Mouse (Mus musculus): ENCODE measurements around the gene Zfp358. TPM values are rescaled to one million over a fixed set of nuclear protein-coding genes. Genes with fewer than 3 reads are reported as not detected.
A peak's percentile ranks its signal among the peaks of the same experiment; 100 is the strongest.

The Zfp358 gene
- polyA plus RNA-seq, 1 experiment from 2014 or later = 34.1 TPM

- no peaks in the 10 kb centered on the region for H3K27me3 ChIP-seq (ENCODE audit: control insufficient read depth, insufficient read depth, low read length)
- H3K9ac ChIP-seq (ENCODE audit: low read length) = peak overlapping the region; percentile 97
- no peak overlapping the region; the same call in 1 of the 2 replicates for H3K27ac ChIP-seq (ENCODE audit: low read depth, low read length)
- H3K4me3 ChIP-seq (ENCODE audit: low read depth, low read length) = peak overlapping the region; percentile 89
- peaks cover 23% of the 10 kb centered on the region for H3K36me3 ChIP-seq (ENCODE audit: control insufficient read depth, insufficient read depth, low read length)
- H3K4me2 ChIP-seq (ENCODE audit: low read depth, low read length, severe bottlenecking) = peak overlapping the region; percentile 51
- no peak for DNase-seq (ENCODE audit: low spot score)
- ATAC-seq (replicated peaks; ENCODE audit: low FRiP score) = peak; percentile 16
- no peaks in the 10 kb centered on the region; the same call in 1 of the 2 replicates for H3K9me3 ChIP-seq (ENCODE audit: control insufficient read depth, low read length)
- peaks cover 3% of the 10 kb centered on the region; the same call in 1 of the 2 replicates for H3K4me1 ChIP-seq (replicated peaks; ENCODE audit: control insufficient read depth, insufficient read depth, low read length)
- 38% methylated on average over 6 of the region's 6 CpGs for WGBS
Observed at GRCm38 (mm10) chr8:3493845-3494208, 889 bp downstream of the Zfp358 start.

DNA sequence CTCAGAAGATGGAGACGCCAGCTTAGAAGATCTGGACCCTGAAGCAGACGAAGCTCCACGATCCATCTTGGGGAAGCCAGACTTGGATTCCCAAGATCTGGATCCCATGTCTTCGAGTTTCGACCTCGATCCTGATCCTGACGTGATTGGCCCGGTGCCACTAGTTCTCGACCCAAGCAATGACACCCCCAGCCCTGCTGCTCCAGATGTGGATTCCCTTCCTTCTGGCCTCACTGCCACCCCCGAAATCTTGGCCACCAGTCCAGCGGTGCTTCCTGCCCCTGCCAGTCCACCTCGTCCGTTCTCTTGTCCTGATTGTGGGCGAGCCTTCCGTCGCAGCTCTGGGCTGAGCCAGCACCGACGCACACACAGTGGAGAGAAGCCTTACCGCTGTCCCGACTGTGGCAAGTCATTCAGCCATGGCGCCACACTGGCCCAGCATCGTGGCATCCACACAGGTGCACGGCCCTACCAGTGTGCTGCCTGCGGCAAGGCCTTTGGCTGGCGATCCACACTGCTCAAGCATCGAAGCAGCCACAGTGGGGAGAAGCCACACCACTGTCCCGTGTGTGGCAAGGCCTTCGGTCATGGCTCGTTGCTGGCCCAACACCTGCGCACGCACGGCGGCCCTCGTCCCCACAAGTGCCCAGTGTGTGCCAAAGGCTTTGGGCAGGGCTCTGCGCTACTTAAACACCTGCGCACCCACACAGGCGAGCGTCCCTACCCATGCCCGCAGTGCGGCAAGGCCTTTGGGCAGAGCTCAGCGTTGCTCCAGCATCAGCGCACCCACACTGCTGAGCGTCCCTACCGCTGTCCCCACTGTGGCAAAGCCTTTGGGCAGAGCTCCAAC lies 2.9 kb downstream of the Zfp358 start:
- no peak overlapping the region for H3K27ac ChIP-seq (ENCODE audit: low read depth, low read length)
- H3K36me3 ChIP-seq (ENCODE audit: control insufficient read depth, insufficient read depth, low read length) = peaks cover 23% of the 10 kb centered on the region
- H3K9ac ChIP-seq (ENCODE audit: low read length) = no peak overlapping the region
- ATAC-seq (replicated peaks; ENCODE audit: low FRiP score) (no peak), DNase-seq (ENCODE audit: low spot score) (no peak)
- no peaks in the 10 kb centered on the region for H3K27me3 ChIP-seq (ENCODE audit: control insufficient read depth, insufficient read depth, low read length)
- WGBS = 96% methylated on average over 44 of the region's 44 CpGs
- peaks cover 6% of the 10 kb centered on the region; the same call in 1 of the 2 replicates for H3K4me1 ChIP-seq (replicated peaks; ENCODE audit: control insufficient read depth, insufficient read depth, low read length)
- H3K4me2 ChIP-seq (ENCODE audit: low read depth, low read length, severe bottlenecking) = no peak overlapping the region
- no peaks in the 10 kb centered on the region; the same call in 1 of the 2 replicates for H3K9me3 ChIP-seq (ENCODE audit: control insufficient read depth, low read length)
- no peak overlapping the region for H3K4me3 ChIP-seq (ENCODE audit: low read depth, low read length)

GRCm38 (mm10) chr8:3496428-3496748 lies 3.5 kb downstream of the Zfp358 start:
- peaks cover 11% of the 10 kb centered on the region; the same call in 1 of the 2 replicates for H3K4me1 ChIP-seq (replicated peaks; ENCODE audit: control insufficient read depth, insufficient read depth, low read length)
- H3K4me2 ChIP-seq (ENCODE audit: low read depth, low read length, severe bottlenecking) = no peak overlapping the region
- H3K27ac ChIP-seq (ENCODE audit: low read depth, low read length) = no peak overlapping the region
- H3K9ac ChIP-seq (ENCODE audit: low read length) = no peak overlapping the region
- H3K27me3 ChIP-seq (ENCODE audit: control insufficient read depth, insufficient read depth, low read length) = no peaks in the 10 kb centered on the region
- WGBS = 92% methylated on average over 15 of the region's 15 CpGs
- DNase-seq (ENCODE audit: low spot score) = no peak
- H3K36me3 ChIP-seq (ENCODE audit: control insufficient read depth, insufficient read depth, low read length) = peaks cover 23% of the 10 kb centered on the region
- no peaks in the 10 kb centered on the region; the same call in 1 of the 2 replicates for H3K9me3 ChIP-seq (ENCODE audit: control insufficient read depth, low read length)
- no peak overlapping the region for H3K4me3 ChIP-seq (ENCODE audit: low read depth, low read length)
- ATAC-seq (replicated peaks; ENCODE audit: low FRiP score) = no peak

DNA sequence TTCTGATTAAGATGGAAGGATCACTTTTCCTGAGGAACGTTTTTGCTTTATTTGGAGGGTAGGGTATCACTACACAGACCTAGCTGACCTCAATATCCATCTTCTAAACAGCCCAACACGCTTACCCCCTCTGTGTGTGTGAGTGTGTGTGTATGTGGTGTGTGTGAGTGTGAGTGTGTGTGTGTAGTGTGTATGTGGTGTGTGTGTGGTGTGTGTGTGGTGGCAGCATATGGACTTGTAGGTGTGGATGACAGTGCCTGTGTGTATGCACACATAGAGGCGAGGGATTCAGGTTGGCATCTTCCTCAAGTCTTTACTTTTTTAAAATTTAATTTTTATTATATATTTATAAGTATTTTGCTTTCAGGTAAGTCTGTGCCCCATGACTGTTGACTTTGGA lies 5.6 kb downstream of the Zfp358 start:
- no peaks in the 10 kb centered on the region for H3K27me3 ChIP-seq (ENCODE audit: control insufficient read depth, insufficient read depth, low read length)
- WGBS = 89% methylated on average over 3 of the region's 3 CpGs
- DNase-seq (ENCODE audit: low spot score) (no peak), ATAC-seq (replicated peaks; ENCODE audit: low FRiP score) (no peak)
- H3K4me1 ChIP-seq (replicated peaks; ENCODE audit: control insufficient read depth, insufficient read depth, low read length) = peaks cover 11% of the 10 kb centered on the region; the same call in 1 of the 2 replicates
- no peaks in the 10 kb centered on the region; the same call in 1 of the 2 replicates for H3K9me3 ChIP-seq (ENCODE audit: control insufficient read depth, low read length)
- H3K4me3 ChIP-seq (ENCODE audit: low read depth, low read length) = no peak overlapping the region
- H3K36me3 ChIP-seq (ENCODE audit: control insufficient read depth, insufficient read depth, low read length) = peaks cover 23% of the 10 kb centered on the region
- no peak overlapping the region for H3K4me2 ChIP-seq (ENCODE audit: low read depth, low read length, severe bottlenecking)
- no peak overlapping the region for H3K9ac ChIP-seq (ENCODE audit: low read length)
- H3K27ac ChIP-seq (ENCODE audit: low read depth, low read length) = no peak overlapping the region

DNA sequence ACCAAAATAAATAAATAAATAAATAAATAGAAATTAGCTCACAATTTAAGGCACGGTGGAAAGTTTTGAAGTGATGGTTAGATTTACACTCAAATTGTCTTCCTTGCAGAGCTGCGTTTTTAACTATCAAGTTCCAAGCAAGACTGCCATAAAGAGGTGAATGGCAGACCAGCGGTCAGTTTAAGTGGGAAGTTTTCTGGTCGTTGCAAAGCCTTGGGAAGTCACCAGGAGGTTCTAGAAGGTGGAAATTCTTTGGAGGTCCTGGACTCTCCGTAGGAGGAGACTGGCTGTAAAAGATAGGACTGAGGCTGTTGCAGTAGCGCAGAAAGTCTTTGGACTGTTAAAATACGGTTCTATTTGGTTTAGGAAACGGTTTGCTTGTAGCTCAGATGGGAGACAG lies 6.8 kb downstream of the Zfp358 start:
- H3K4me2 ChIP-seq (ENCODE audit: low read depth, low read length, severe bottlenecking) = peak overlapping the region; percentile 80
- peak; percentile 25 for ATAC-seq (replicated peaks; ENCODE audit: low FRiP score)
- 11% methylated on average over 8 of the region's 8 CpGs for WGBS

DNA sequence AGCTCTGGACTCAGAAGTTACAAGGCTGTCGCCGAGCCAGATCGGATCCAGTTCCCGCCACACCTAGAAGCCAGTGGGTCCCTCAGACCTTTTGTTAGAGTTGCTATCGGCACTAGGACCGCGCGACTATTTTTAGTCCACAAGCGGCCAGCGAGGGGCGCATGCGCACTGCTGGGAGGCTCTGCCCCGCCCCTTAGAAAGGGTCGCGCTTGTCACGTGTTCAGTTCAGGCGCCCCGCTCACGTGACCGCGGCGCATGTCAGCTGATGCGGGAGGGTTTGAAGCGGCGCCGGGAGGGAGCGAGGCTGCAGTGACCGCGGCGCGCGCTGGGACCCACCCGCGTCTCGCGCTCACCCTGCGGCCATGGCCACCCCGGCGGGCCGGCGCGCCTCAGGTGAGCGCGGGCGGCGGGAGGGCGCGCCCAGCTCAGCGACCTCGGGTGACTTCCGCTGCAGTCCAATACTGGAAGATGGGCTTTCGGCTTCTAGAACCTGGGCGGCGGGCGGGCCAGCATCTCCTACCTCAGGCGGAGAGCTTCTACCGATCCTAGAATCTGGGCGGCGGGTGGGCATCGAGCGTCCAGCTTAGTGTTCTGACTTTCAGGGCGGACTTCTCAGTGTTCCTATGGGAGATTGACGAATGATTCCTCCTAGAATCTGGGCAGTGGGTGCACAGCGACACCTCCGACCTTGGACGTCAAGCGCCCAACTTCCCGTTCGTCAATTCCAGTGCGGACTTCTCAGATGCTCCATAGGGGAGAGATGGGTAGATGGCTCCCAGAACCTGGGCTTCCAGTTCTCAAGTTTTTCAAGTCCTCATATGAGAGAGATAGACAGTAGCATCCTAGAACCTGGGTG lies 7.5 kb downstream of the Zfp358 start, which contains the start of gene Mcoln1:
Gene Mcoln1 (plus strand): TSS at position 223 of the 856 bp plus-strand sequence.
- Histone ChIP-seq H3K27ac (ENCODE audit: low read depth, low read length) (peak within 1 kb of the TSS; percentile 77; the same call in 1 of the 2 replicates), H3K4me1 (replicated peaks; ENCODE audit: control insufficient read depth, insufficient read depth, low read length) (peaks cover 8% of the 10 kb centered on the region; the same call in 1 of the 2 replicates), H3K9ac (ENCODE audit: low read length) (peak within 1 kb of the TSS; percentile 88), H3K4me3 (ENCODE audit: low read depth, low read length) (peak within 1 kb of the TSS; percentile 76), H3K27me3 (ENCODE audit: control insufficient read depth, insufficient read depth, low read length) (no peaks in the 10 kb centered on the region), H3K4me2 (ENCODE audit: low read depth, low read length, severe bottlenecking) (peak within 1 kb of the TSS; percentile 80), H3K36me3 (ENCODE audit: control insufficient read depth, insufficient read depth, low read length) (peaks cover 12% of the 10 kb centered on the region), H3K9me3 (ENCODE audit: control insufficient read depth, low read length) (no peaks in the 10 kb centered on the region; the same call in 1 of the 2 replicates)
- ATAC-seq (replicated peaks; ENCODE audit: low FRiP score) (peak; percentile 93), DNase-seq (ENCODE audit: low spot score) (peak; percentile 99)
- under 1% methylated on average over 70 of the region's 70 CpGs for WGBS

More for the DNA sequence above, 6.8 kb downstream of the Zfp358 start:
- H3K4me1 ChIP-seq (replicated peaks; ENCODE audit: control insufficient read depth, insufficient read depth, low read length) = peaks cover 8% of the 10 kb centered on the region; the same call in 1 of the 2 replicates
- H3K4me3 ChIP-seq (ENCODE audit: low read depth, low read length) = peak overlapping the region; percentile 76
- no peak for DNase-seq (ENCODE audit: low spot score)
- peak overlapping the region; percentile 77; the same call in 1 of the 2 replicates for H3K27ac ChIP-seq (ENCODE audit: low read depth, low read length)
- peaks cover 19% of the 10 kb centered on the region for H3K36me3 ChIP-seq (ENCODE audit: control insufficient read depth, insufficient read depth, low read length)
- H3K9me3 ChIP-seq (ENCODE audit: control insufficient read depth, low read length) = no peaks in the 10 kb centered on the region; the same call in 1 of the 2 replicates
- H3K9ac ChIP-seq (ENCODE audit: low read length) = peak overlapping the region; percentile 88
- no peaks in the 10 kb centered on the region for H3K27me3 ChIP-seq (ENCODE audit: control insufficient read depth, insufficient read depth, low read length)

DNA sequence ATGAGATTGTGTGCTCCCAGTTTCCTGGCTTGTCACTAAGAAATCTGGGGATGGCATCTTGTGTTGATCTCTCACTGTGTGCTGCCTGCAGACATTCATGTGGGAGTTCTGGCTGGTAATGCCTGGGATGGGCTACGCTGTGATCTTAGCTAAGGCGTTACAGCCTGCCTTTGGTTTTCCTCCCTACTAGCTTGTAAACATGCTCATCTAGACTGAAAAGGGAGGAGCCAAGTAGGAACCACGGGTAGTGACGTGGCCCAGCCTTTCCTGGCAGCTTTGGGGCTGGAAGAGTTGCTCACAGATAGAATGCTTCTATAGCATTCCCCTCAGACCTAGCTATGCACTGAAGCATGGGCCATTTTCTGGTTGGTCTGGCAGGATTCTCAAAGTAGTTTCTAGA lies 9.3 kb downstream of the Zfp358 start:
- H3K4me3 ChIP-seq (ENCODE audit: low read depth, low read length) = no peak overlapping the region
- WGBS = 74% methylated on average over 4 of the region's 4 CpGs
- H3K4me1 ChIP-seq (replicated peaks; ENCODE audit: control insufficient read depth, insufficient read depth, low read length) = peaks cover 8% of the 10 kb centered on the region; the same call in 1 of the 2 replicates
- no peaks in the 10 kb centered on the region for H3K27me3 ChIP-seq (ENCODE audit: control insufficient read depth, insufficient read depth, low read length)
- no peaks in the 10 kb centered on the region for H3K9me3 ChIP-seq (ENCODE audit: control insufficient read depth, low read length)
- no peak overlapping the region for H3K27ac ChIP-seq (ENCODE audit: low read depth, low read length)
- no peaks in the 10 kb centered on the region; the same call in 1 of the 2 replicates for H3K36me3 ChIP-seq (ENCODE audit: control insufficient read depth, insufficient read depth, low read length)
- H3K9ac ChIP-seq (ENCODE audit: low read length) = no peak overlapping the region
- no peak overlapping the region for H3K4me2 ChIP-seq (ENCODE audit: low read depth, low read length, severe bottlenecking)
- DNase-seq (ENCODE audit: low spot score) (no peak), ATAC-seq (replicated peaks; ENCODE audit: low FRiP score) (no peak)

- DNase-seq (ENCODE audit: low spot score) (no peak), ATAC-seq (replicated peaks; ENCODE audit: low FRiP score) (no peak)
- no peaks in the 10 kb centered on the region for H3K9me3 ChIP-seq (ENCODE audit: control insufficient read depth, low read length)
- peaks cover 3% of the 10 kb centered on the region for H3K36me3 ChIP-seq (ENCODE audit: control insufficient read depth, insufficient read depth, low read length)
- H3K27ac ChIP-seq (ENCODE audit: low read depth, low read length) = no peak overlapping the region
- WGBS = 85% methylated on average over 6 of the region's 6 CpGs
- H3K4me3 ChIP-seq (ENCODE audit: low read depth, low read length) = no peak overlapping the region
- H3K9ac ChIP-seq (ENCODE audit: low read length) = no peak overlapping the region
- no peak overlapping the region for H3K4me2 ChIP-seq (ENCODE audit: low read depth, low read length, severe bottlenecking)
- no peaks in the 10 kb centered on the region for H3K4me1 ChIP-seq (replicated peaks; ENCODE audit: control insufficient read depth, insufficient read depth, low read length)
- H3K27me3 ChIP-seq (ENCODE audit: control insufficient read depth, insufficient read depth, low read length) = no peaks in the 10 kb centered on the region
Observed at GRCm38 (mm10) chr8:3507979-3508754, 15.2 kb downstream of the Zfp358 start.

Measured in forebrain, embryonic 11.5 days (tissue).